Mouse (Mus musculus): ENCODE measurements around the gene Gab3. TPM values are rescaled to one million over a fixed set of nuclear protein-coding genes. Genes with fewer than 3 reads are reported as not detected.
A peak's percentile ranks its signal among the peaks of the same experiment; 100 is the strongest.

The Gab3 gene
- polyA plus RNA-seq, 1 experiment = 0.72 TPM

DNA sequence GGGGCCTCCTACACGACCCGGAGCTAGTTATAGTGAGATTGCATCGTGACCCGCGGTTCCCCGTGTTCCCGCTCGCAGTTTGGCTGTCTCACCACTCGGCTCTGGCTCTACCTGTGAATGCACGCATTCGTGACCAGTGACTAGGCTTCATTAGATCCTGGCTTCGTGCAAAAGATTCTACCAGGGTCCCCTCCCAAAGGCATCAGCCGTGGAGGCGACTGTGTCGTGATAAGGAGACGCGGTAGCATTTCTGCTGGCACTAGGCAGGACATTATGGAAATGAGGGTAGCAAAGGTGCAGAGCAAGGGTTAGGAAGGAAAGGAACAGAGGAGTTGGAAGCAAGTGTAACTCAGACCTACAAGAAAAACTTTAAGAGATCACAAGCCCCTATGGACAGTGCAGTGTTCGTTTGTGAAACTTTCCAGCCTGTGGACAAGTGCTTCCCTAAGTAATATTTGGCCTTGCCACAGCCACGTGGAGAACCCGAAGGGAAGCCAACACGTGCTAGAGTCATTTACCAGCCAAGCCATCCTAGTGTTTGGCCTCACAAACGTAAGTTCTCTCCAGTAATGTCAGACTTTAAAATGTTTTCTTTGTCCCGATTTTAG is 11.0 kb upstream of the Gab3 start:
- no peaks in the 10 kb centered on the region for H3K4me1 ChIP-seq (ENCODE audit: control insufficient read depth, insufficient read depth, low read length)
- peak overlapping the region; percentile 85 for H3K4me3 ChIP-seq (ENCODE audit: insufficient read depth, low read length)
- TF ChIP-seq POLR2A (IDR thresholded peaks at IDR 0.05; ENCODE audit: low read depth, low read length) (no peak), CTCF (IDR thresholded peaks at IDR 0.05; ENCODE audit: borderline replicate concordance, insufficient read depth, low read length) (no peak)
- H3K27ac ChIP-seq (ENCODE audit: insufficient read depth, low read length) = no peak overlapping the region

DNA sequence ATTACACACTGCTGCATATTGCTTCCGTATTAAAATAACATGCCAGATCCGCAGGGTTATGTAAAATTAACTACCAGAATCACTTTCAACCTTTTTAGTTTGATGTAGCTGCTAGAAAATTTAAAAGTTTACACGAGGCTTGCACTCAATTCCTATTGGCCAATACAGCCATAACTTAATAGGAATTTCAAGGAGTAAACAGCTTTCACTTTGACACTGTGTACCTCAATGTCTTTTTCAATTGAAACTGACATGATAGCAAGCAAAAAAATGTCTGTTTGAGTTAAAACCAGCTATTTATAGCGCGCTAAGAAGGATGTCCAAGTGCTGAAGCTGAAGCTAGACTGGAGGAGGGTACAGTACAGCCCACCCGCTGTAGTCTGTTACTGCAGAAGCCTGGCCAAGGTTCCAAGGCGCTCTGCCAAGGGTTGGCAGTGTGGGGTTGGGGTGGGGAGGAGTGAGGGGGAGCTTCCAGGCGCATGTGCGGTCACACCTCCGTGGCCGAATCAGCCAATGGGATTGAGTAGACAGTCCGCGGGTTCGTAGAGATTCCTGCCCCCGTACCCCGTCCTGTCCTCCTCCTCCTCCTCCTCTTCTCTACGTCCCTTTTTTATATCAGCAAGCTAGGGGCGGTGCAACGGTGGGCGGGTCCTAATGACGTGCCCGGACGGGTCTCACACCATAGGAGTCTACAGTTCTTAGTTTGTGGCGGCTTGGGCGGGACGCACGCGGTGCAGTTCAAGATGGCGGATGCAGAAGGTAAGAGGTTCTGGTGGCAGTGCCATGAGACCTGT is 10.3 kb upstream of the Gab3 start, which contains the start of gene Dkc1:
TSS of gene Dkc1 (plus strand) at position 486 of the 794 bp plus-strand sequence.
- Histone ChIP-seq H3K27ac (ENCODE audit: insufficient read depth, low read length) (no peak within 1 kb of the TSS), H3K4me3 (ENCODE audit: insufficient read depth, low read length) (peak within 1 kb of the TSS; percentile 85), H3K4me1 (ENCODE audit: control insufficient read depth, insufficient read depth, low read length) (no peaks in the 10 kb centered on the region)
- TF ChIP-seq CTCF (IDR thresholded peaks at IDR 0.05; ENCODE audit: borderline replicate concordance, insufficient read depth, low read length) (no peak), POLR2A (IDR thresholded peaks at IDR 0.05; ENCODE audit: low read depth, low read length) (peak; percentile 76)

DNA sequence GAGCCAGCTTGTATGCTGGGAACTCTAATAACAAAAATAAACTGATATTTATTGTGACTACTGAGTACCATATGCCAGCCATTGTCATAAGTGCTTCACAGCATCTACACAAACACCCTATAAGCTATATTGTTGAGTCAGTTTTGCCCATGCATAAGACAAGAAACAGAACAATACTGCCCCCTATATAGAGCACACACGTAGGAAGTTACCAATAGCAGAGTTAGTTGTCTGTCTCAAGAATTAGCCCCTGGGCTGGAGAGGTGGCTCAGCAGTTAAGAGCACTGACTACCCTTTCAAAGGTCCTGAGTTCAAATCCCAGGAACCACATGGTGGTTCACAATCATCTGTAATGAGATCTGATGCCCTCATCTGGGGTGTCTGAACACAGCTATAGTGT is 396 bp upstream of the Gab3 start:
- Histone ChIP-seq H3K4me3 (ENCODE audit: insufficient read depth, low read length) (no peak overlapping the region), H3K4me1 (ENCODE audit: control insufficient read depth, insufficient read depth, low read length) (no peaks in the 10 kb centered on the region), H3K27ac (ENCODE audit: insufficient read depth, low read length) (no peak overlapping the region)
- TF ChIP-seq CTCF (IDR thresholded peaks at IDR 0.05; ENCODE audit: borderline replicate concordance, insufficient read depth, low read length) (no peak), POLR2A (IDR thresholded peaks at IDR 0.05; ENCODE audit: low read depth, low read length) (no peak)

DNA sequence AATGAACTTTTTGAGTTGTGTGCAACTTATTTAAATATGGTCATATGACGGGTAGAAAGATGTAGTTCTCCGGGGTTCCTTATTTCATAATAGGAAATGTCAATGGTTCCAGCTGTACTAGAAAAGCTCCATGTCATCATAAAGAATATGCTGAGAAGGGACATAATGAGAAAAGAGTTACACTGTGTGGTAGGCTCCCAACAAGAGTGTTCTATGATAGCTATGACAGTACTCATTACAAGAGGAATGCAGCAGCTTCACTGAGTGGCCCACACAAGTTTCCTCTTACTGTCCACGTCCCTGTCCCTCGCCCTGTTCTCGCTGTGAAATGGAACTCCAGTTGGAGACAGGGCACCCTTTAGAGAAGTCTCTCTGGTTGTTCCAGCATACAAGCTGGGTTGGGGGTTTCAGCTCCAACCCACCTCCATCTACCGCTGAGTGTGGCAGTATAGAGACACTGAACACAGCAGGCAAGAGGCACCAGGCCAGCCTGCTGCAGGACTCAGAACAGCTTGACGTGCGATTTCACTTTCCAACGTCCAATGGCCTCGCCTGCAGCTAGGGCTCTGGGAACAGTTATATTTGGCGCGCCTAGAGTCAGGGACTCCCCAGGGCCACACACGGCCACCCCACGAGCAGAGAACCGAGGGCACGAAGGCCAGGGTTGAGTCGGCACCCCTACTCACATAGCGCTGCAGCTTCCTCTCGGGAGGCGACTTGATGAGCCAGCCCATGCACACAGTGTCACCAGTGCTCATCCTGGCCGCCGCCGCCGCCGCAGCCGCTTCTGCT is 1.1 kb downstream of the Gab3 start:
- no peaks in the 10 kb centered on the region for H3K4me1 ChIP-seq (ENCODE audit: control insufficient read depth, insufficient read depth, low read length)
- H3K4me3 ChIP-seq (ENCODE audit: insufficient read depth, low read length) = peak overlapping the region; percentile 59
- TF ChIP-seq POLR2A (IDR thresholded peaks at IDR 0.05; ENCODE audit: low read depth, low read length) (no peak), CTCF (IDR thresholded peaks at IDR 0.05; ENCODE audit: borderline replicate concordance, insufficient read depth, low read length) (no peak)
- H3K27ac ChIP-seq (ENCODE audit: insufficient read depth, low read length) = no peak overlapping the region

DNA sequence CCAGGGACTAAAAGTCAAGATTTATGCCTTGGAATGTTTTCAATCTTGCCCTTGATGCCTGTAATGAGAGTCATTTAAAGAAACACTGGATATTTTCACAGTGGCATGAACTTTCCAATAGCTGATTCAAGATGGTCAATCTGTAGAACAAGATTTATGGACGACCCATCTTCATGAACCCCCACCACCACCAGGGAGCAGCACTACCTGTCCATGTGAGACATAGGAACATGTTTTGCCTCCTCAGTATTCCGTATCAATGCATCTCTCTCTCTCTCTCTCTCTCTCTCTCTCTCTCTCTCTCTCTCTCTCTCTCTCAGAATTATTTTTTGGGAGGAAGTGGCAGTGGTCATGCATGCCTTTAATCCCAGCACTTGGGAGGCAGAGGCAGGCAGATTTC is 2.9 kb downstream of the Gab3 start:
- Histone ChIP-seq H3K27ac (ENCODE audit: insufficient read depth, low read length) (no peak overlapping the region), H3K4me1 (ENCODE audit: control insufficient read depth, insufficient read depth, low read length) (no peaks in the 10 kb centered on the region)
- no peak for TF ChIP-seq CTCF (IDR thresholded peaks at IDR 0.05; ENCODE audit: borderline replicate concordance, insufficient read depth, low read length)
- TF ChIP-seq POLR2A (IDR thresholded peaks at IDR 0.05; ENCODE audit: low read depth, low read length) = no peak

DNA sequence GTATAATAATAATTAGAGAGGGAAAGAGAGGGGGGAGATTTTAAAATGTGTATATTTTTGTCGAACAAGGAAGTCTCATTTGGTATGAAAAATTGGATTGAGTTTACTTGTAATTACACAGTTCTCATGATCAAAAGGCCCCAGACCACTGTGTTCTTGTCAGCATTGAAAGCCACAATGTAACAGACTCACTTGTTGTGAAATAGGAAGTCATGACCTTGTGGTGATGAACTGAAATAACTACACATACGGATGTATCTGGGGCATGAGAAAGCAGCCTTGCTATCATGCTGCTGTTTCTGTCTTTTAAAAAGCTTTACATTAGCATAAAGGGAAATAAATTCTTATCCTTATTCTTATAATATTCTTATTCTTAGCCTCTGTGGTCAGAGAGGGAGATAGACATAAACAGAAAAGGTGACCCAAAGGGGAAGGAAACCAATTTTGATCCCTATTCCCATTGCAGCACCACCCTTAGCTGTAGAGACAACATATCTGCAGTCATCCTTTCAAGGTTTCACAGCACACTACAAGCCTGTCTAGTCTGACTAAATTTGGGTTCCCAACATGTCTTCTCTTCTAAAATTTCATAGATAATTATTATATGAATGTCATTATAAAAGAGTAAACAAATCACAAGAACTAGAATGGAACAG is 29.0 kb downstream of the Gab3 start:
- H3K4me1 ChIP-seq (ENCODE audit: control insufficient read depth, insufficient read depth, low read length) = no peaks in the 10 kb centered on the region
- no peak overlapping the region for H3K27ac ChIP-seq (ENCODE audit: insufficient read depth, low read length)
- TF ChIP-seq POLR2A (IDR thresholded peaks at IDR 0.05; ENCODE audit: low read depth, low read length) = no peak
- no peak for TF ChIP-seq CTCF (IDR thresholded peaks at IDR 0.05; ENCODE audit: borderline replicate concordance, insufficient read depth, low read length)
- no peak overlapping the region for H3K4me3 ChIP-seq (ENCODE audit: insufficient read depth, low read length)

More for the DNA sequence above, 2.9 kb downstream of the Gab3 start:
- no peak overlapping the region for H3K4me3 ChIP-seq (ENCODE audit: insufficient read depth, low read length)

DNA sequence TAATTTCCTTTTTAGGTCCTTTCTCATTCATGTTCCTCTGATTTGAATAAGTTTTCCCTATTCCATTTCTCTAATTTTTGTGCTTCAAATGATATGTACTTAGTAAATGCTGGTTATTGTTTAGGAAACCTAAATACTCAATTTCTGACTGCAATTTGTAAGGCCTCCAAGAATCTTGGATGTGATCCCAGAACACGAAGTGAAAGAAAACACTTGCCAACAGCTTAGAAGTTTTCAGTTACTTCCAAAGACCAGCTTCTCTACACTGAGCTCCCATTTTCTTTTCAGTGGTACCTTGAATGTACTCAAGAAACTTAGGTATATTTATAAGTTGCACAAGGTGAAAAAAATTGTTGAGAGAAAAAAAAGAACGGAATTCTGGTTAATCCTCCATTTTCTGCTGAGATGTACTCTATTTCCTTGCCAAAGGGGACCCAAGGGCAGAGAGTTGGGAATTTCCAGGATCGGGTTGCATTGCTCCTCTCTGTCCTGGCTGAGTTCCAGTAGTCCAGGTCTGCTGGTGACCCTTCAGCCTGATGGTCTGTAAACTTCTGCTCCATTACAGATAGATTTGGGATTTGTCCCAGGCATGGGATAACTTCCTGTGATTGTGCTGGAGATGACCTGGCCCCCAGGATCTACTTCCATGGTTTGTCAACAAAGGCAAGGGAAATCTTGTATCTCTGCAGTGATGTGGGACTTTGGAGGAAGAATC is 38.2 kb downstream of the Gab3 start:
- no peak overlapping the region; the same call in 1 of the 2 replicates for H3K27ac ChIP-seq (ENCODE audit: insufficient read depth, low read length)
- H3K4me1 ChIP-seq (ENCODE audit: control insufficient read depth, insufficient read depth, low read length) = no peaks in the 10 kb centered on the region
- no peak overlapping the region for H3K4me3 ChIP-seq (ENCODE audit: insufficient read depth, low read length)
- TF ChIP-seq POLR2A (IDR thresholded peaks at IDR 0.05; ENCODE audit: low read depth, low read length) (no peak), CTCF (IDR thresholded peaks at IDR 0.05; ENCODE audit: borderline replicate concordance, insufficient read depth, low read length) (no peak)

DNA sequence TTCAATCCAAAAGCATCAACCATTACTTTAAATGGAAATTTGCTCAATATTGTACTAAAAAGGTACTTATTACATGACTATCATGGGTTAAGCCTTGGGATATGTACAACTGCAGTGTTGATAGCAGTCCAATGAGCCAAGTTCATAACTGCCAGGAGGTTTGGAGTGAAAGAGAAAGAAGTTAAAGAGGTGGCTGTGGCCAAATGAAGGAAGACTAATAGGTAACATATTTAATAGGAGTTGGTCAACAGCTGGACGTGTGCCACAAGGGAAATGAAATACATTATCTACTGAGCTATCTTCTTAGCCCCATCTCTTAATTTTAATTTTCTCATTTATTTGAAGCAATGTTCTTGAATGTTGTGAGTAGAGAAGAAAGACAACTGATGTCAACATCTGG is 39.3 kb downstream of the Gab3 start:
- Histone ChIP-seq H3K4me1 (ENCODE audit: control insufficient read depth, insufficient read depth, low read length) (no peaks in the 10 kb centered on the region), H3K27ac (ENCODE audit: insufficient read depth, low read length) (no peak overlapping the region), H3K4me3 (ENCODE audit: insufficient read depth, low read length) (no peak overlapping the region)
- no peak for TF ChIP-seq POLR2A (IDR thresholded peaks at IDR 0.05; ENCODE audit: low read depth, low read length)
- TF ChIP-seq CTCF (IDR thresholded peaks at IDR 0.05; ENCODE audit: borderline replicate concordance, insufficient read depth, low read length) = no peak

DNA sequence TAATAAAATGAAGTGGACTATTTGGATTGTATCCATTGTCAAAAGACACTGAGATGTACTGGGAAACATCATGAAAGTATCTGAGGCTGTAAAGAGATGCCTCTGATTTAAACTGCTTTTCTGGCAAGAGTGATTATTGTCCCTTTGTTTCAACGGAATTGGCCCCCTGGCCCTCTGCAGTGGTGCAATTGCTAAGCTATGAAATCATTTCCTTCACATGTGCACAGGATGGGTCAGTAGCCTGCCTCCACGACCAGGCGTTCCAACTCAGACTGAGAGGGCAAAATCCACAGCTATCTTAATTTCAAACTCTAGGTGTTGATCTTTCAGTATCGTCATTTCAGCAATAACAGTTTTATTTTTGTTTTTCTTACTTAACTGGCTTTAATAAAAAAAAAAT is 40.7 kb downstream of the Gab3 start:
- no peaks in the 10 kb centered on the region for H3K4me1 ChIP-seq (ENCODE audit: control insufficient read depth, insufficient read depth, low read length)
- no peak for TF ChIP-seq CTCF (IDR thresholded peaks at IDR 0.05; ENCODE audit: borderline replicate concordance, insufficient read depth, low read length)
- no peak for TF ChIP-seq POLR2A (IDR thresholded peaks at IDR 0.05; ENCODE audit: low read depth, low read length)
- H3K4me3 ChIP-seq (ENCODE audit: insufficient read depth, low read length) = no peak overlapping the region
- no peak overlapping the region; the same call in 1 of the 2 replicates for H3K27ac ChIP-seq (ENCODE audit: insufficient read depth, low read length)

Measured in embryonic fibroblast, embryonic 13.5 days (primary cell).